Mouse (Mus musculus) hematopoietic stem cell, adult 5-6 weeks (primary cell): Measurements from ENCODE around the gene Cela3b. TPM values are rescaled to one million over a fixed set of nuclear protein-coding genes. Genes with fewer than 3 reads are reported as not detected.

Source experiments
- ATAC-seq, 2 experiments: fragments of 125-278 bp in 1 of 2; replicated peaks in 1 of 2; 2 replicates each; pipeline ENCODE4 v1.8.0; 2016 to 2017; ENCODE audit warnings: inconsistent platforms in 2 of 2, mild to moderate bottlenecking in 2 of 2, moderate number of reproducible peaks in 2 of 2, low read depth in 1 of 2, moderate TSS enrichment in 1 of 2; ENCODE audit not compliant: low FRiP score in 2 of 2, poor library complexity in 2 of 2, severe bottlenecking in 2 of 2, insufficient read depth in 1 of 2, low TSS enrichment in 1 of 2
- total RNA-seq: library from RNA; stranded (forward); fragments of 172-1452, 232-1000 nt; gene quantifications from 2 replicates; pipeline ENCODE4 v1.2.3, GENCODE M21; 2017

Cela3b gene
- total RNA-seq, 1 experiment from 2014 or later, result not detected

DNA sequence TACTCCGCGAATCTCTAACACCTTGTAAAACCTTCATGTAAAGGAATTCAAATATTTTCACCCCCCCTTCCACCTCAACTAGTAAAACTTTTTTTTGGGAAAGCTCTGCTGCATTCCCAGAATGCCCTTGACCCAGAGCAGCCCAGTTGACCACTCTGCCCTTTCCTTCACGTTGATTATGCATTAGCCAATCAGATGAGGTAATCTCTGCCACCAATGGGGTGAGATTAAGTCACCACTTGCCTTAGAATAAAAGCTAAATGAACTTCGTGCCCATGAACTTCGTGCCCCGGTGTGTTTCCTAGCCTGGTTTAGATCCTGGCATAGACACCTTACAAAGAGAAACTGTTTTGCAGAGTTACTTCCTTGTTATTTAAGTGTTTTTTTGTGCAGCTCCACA lies 41.4 kb downstream of the Cela3b start:
- ATAC-seq, result no peak

GRCm38 (mm10) chr4:137388059-137388794 lies 42.1 kb downstream of the Cela3b start:
- peak; percentile 93 to 95 for ATAC-seq

DNA sequence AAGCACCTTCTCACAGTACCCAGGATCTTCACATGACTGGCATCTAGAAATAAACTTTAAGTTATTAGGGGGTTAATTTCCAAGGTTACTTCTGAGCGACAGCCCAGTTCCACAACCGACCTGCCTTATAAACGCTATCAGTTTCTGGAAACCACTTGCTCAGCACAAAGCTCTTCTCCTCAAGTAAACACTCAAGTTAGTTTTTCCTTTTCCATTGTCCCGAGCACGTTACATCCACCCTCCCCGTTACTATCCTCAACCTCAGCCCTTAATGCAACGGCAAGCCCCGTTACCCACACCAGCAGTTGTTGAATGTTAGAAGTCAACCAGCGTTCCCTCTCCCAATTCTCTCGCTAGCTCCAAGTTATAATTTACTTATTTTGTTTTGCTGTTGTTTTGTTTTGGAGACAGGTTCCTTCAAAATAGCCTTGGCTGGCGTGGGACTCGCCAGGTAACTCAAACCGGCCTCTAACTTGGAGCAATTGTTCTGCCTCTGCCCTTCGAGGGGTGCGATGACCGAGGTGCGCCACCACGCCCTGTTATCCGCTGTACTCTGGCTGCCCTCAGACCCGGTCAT lies 42.8 kb downstream of the Cela3b start:
- ATAC-seq, result no peak

GRCm38 (mm10) chr4:137380702-137381605 lies 49.4 kb downstream of the Cela3b start:
- ATAC-seq, result peak; percentile 32 to 48; a peak in 1 of 4 replicates

DNA sequence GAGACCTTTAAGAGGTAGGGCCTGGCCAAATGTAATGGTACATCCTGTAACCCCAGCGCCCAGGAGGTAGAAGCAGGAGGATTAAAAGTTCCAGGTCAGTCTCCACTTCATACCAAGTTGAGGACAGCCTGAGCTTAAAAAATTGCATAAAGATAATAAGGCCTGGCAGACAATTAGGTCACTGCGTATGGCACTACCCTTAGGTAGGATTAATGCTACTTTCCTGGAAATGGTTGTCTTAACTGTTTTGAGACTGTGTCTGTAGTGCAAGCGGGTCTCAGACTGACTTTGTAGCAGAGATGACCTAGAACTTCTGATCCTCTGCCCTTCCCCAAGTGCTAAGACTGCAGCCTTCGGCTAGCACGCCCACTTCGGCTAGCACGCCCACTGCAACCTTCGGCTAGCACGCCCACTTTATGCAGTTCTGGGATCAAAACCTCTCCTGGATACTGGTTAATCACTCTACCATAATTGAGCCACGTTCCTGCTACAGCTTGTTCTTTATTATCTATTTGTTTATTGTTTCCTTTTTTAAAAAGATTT lies 50.6 kb downstream of the Cela3b start:
- no peak for ATAC-seq

- ATAC-seq, result no peak
Observed at GRCm38 (mm10) chr4:137379085-137379484, 51.3 kb downstream of the Cela3b start.

GRCm38 (mm10) chr4:137377526-137378304 lies 52.6 kb downstream of the Cela3b start:
- no peak for ATAC-seq

DNA sequence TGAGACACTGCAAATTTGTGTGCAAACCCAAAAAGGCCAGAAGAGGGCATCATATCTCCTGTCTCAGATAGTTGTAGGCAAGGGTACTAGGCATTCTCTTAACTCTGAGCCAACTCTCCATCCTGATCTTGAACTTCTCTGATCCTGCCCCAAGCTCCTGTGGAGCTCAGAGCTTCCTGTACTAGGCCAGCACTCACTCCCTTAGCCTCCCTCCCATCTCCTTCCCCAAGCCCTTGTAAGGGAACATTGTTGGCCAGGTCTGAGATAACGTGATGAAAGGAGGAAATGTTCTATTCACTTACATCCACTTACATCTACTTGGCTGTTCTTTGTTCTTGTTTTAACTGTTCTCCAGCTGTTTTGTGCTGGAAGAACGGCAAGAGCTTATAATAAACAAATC lies 53.6 kb downstream of the Cela3b start:
- no peak for ATAC-seq

GRCm38 (mm10) chr4:137375314-137376278 lies 54.7 kb downstream of the Cela3b start:
- peak in 1 of 2 experiments; percentile 26; a peak in 1 of 4 replicates for ATAC-seq

- peak in 1 of 2 experiments; percentile 14; a peak in 1 of 4 replicates for ATAC-seq
Observed at GRCm38 (mm10) chr4:137373711-137374110, 56.6 kb downstream of the Cela3b start.

DNA sequence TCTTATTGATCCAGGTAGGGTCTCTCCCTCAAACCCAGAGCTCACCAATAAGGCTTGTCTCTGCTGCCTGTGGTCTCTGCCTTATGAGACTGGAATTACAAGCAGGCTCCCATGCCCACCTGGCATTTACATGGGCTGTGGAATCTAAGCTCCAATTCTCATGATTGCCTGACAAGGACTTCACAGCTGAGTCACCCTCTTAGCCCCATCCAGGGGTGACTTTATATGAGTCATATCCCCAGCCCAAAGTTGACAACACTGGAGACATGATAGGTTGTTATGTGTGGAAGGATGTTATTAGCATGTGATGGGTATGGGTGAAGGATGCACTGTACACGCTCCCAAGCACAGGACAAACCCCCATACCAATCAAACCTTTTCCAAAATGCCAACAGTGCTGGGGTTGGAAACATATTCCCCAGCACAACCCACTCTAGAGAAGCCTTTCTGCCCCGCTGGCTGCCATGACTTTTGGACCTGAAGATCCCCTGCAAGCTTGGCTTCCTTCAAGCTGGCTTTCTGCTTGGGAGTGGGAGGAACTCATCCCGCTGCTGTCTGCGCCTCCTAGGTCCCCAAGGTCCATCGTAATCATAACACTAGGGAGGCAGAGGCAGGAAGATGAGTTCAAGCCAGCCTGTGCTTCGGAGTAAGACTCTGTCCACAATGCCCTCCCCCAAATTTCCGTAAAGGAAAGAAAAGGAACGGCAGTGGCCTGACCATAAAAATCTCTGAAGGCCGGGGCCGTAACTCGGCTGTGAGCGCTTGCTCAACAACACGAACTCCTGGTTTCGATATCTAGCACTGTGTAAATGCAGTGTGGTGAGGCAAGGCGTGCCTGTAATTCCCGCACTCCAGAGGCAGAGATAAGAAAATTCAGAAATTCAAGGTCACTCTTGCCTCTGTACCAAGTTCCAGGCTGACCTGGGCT lies 58.5 kb downstream of the Cela3b start:
- no peak for ATAC-seq

Other genes starting within 250 kb of the Cela3b start
- 0.13 TPM in 1 of 2 replicates, not detected in the other for gene Wnt4, start 153.1 kb downstream of the Cela3b start, total RNA-seq
- 486 and 545 TPM in 2 replicates for gene Cdc42, start 72.8 kb downstream of the Cela3b start, total RNA-seq
- not detected in 2 replicates for gene Cela3a, start 20.7 kb downstream of the Cela3b start, total RNA-seq
- not detected in 2 replicates for gene 1700013G24Rik, start 22.7 kb upstream of the Cela3b start, total RNA-seq
- gene Hspg2, start 38.2 kb upstream of the Cela3b start, total RNA-seq, result not detected in 2 replicates
- gene Ldlrad2, start 144.0 kb upstream of the Cela3b start, total RNA-seq, result not detected in 2 replicates
- gene Usp48, start 163.2 kb upstream of the Cela3b start, total RNA-seq, result 140 and 171 TPM in 2 replicates
- gene Rap1gap, start 234.2 kb upstream of the Cela3b start, total RNA-seq, result 1.8 and 7.0 TPM in 2 replicates